Mouse (Mus musculus) erythroid progenitor cell, adult 5-6 weeks (primary cell): ENCODE data around the gene Synm. TPM values are rescaled to one million over a fixed set of nuclear protein-coding genes. Genes with fewer than 3 reads are reported as not detected.

Experiments
- ATAC-seq: replicated peaks from 2 replicates; pipeline ENCODE4 v1.8.0; 2016; ENCODE audit warnings: moderate number of reproducible peaks, mild to moderate bottlenecking, moderate TSS enrichment, inconsistent platforms; ENCODE audit not compliant: poor library complexity, low FRiP score, severe bottlenecking
- total RNA-seq, 2 experiments: library from RNA; stranded (forward) in 1 of 2; stranded (reverse) in 1 of 2; fragments of 150-400 nt in 1 of 2; fragments of 186-747, 209-891 nt in 1 of 2; gene quantifications; 2 replicates each; pipeline versions ENCODE4 v1.2.3 to v1.2.4; 2015 to 2017; ENCODE audit warnings: low replicate concordance in 2 of 2

Synm gene
- total RNA-seq, 2 experiments from 2014 or later = 0.42 TPM; not detected in 1

GRCm38 (mm10) chr7:67754606-67755005 is 4.9 kb downstream of the Synm start:
- ATAC-seq = no peak

GRCm38 (mm10) chr7:67749441-67750239 is 9.9 kb downstream of the Synm start:
- ATAC-seq = no peak

- ATAC-seq = no peak
Measured at GRCm38 (mm10) chr7:67747731-67748305, 11.7 kb downstream of the Synm start.

- ATAC-seq = no peak
Measured at GRCm38 (mm10) chr7:67741706-67742105, 17.8 kb downstream of the Synm start.

- ATAC-seq = no peak
Measured at GRCm38 (mm10) chr7:67740796-67741195, 18.7 kb downstream of the Synm start.

- ATAC-seq = no peak
Measured at GRCm38 (mm10) chr7:67740382-67740781, 19.2 kb downstream of the Synm start.

GRCm38 (mm10) chr7:67732276-67732675 is 27.3 kb downstream of the Synm start:
- ATAC-seq = no peak

- ATAC-seq = no peak
Measured at GRCm38 (mm10) chr7:67730431-67731110, 29.0 kb downstream of the Synm start.

GRCm38 (mm10) chr7:67728809-67729208 is 30.7 kb downstream of the Synm start:
- ATAC-seq = no peak

- ATAC-seq = no peak
Measured at GRCm38 (mm10) chr7:67728203-67728602, 31.3 kb downstream of the Synm start.

- no peak for ATAC-seq
Measured at GRCm38 (mm10) chr7:67725016-67725415, 34.5 kb downstream of the Synm start.

- no peak for ATAC-seq
Measured at GRCm38 (mm10) chr7:67724536-67724935, 35.0 kb downstream of the Synm start.

GRCm38 (mm10) chr7:67722163-67722562 is 37.4 kb downstream of the Synm start:
- no peak for ATAC-seq

- ATAC-seq = no peak
Measured at GRCm38 (mm10) chr7:67718804-67719203, 40.7 kb downstream of the Synm start.

- no peak for ATAC-seq
Measured at GRCm38 (mm10) chr7:67717520-67717919, 42.0 kb downstream of the Synm start.

GRCm38 (mm10) chr7:67716925-67717324 is 42.6 kb downstream of the Synm start:
- no peak for ATAC-seq

- no peak for ATAC-seq
Measured at GRCm38 (mm10) chr7:67716213-67716878, 43.2 kb downstream of the Synm start.

GRCm38 (mm10) chr7:67715176-67715575 is 44.4 kb downstream of the Synm start:
- no peak for ATAC-seq

- ATAC-seq = no peak
Measured at GRCm38 (mm10) chr7:67713820-67714510, 45.6 kb downstream of the Synm start.

- ATAC-seq = no peak
Measured at GRCm38 (mm10) chr7:67710216-67710615, 49.3 kb downstream of the Synm start.
